Mouse (Mus musculus) adrenal gland, postnatal 25 days (tissue): ENCODE measurements at regions not wholly inside any gene's neighbourhood (a gene's known extent, or its start where the extent isn't known, plus 50 kb on each side); places are given as distances from the start of the nearest gene placed in this dataset.
A peak's percentile ranks its signal among the peaks of the same experiment; 100 is the strongest.

Experiments
- DNase-seq: peaks from one replicate; pipeline ENCODE4 v3.0.0; 2021; ENCODE audit warnings: mixed read lengths

- DNase-seq: no peak
Observed at GRCm38 (mm10) chr4:31831469-31831868, 132.4 kb upstream of the Map3k7 start.

- DNase-seq: no peak
Observed at GRCm38 (mm10) chr4:31833828-31834227, 130.1 kb upstream of the Map3k7 start.

GRCm38 (mm10) chr4:31835051-31835450 is 128.8 kb upstream of the Map3k7 start:
- no peak for DNase-seq

- no peak for DNase-seq
Observed at GRCm38 (mm10) chr4:31838592-31838991, 125.3 kb upstream of the Map3k7 start.

- no peak for DNase-seq
Observed at GRCm38 (mm10) chr4:31849763-31850162, 114.1 kb upstream of the Map3k7 start.

GRCm38 (mm10) chr4:31851006-31851405 is 112.9 kb upstream of the Map3k7 start:
- peak; percentile 28 for DNase-seq

- no peak for DNase-seq
Observed at GRCm38 (mm10) chr4:31853851-31854250, 110.0 kb upstream of the Map3k7 start.

- no peak for DNase-seq
Observed at GRCm38 (mm10) chr4:31860389-31860788, 103.5 kb upstream of the Map3k7 start.

GRCm38 (mm10) chr4:31861172-31861571 is 102.7 kb upstream of the Map3k7 start:
- DNase-seq: no peak

- DNase-seq: peak; percentile 2
Observed at GRCm38 (mm10) chr4:31872985-31873983, 90.6 kb upstream of the Map3k7 start.

GRCm38 (mm10) chr4:31877389-31877788 is 86.5 kb upstream of the Map3k7 start:
- DNase-seq: no peak

- DNase-seq: no peak
Observed at GRCm38 (mm10) chr4:31878493-31879191, 85.3 kb upstream of the Map3k7 start.

GRCm38 (mm10) chr4:31879192-31879585 is 84.7 kb upstream of the Map3k7 start:
- DNase-seq: no peak

GRCm38 (mm10) chr4:31880213-31880612 is 83.7 kb upstream of the Map3k7 start:
- DNase-seq: no peak

GRCm38 (mm10) chr4:31889673-31890072 is 74.2 kb upstream of the Map3k7 start:
- no peak for DNase-seq

- no peak for DNase-seq
Observed at GRCm38 (mm10) chr4:31909086-31909673, 54.7 kb upstream of the Map3k7 start.
